Mouse (Mus musculus) forebrain, embryonic 15.5 days (tissue): ENCODE measurements at regions not wholly inside any gene's neighbourhood (a gene's known extent, or its start where the extent isn't known, plus 50 kb on each side); places are given as distances from the start of the nearest gene placed in this dataset.
A peak's percentile ranks its signal among the peaks of the same experiment; 100 is the strongest.

Experiments used
- ATAC-seq: fragments of 200-750 bp; cut with Nextera tagmentation; replicated peaks from 2 replicates; pipeline ENCODE4 v1.8.0; 2017; ENCODE audit warnings: mild to moderate bottlenecking, moderate TSS enrichment, moderate library complexity
- H3K27ac ChIP-seq: fragments of 300-500 bp; sonication (generic); replicated peaks from 2 replicates; pipeline ENCODE4 v1.5.1; 2015; ENCODE audit warnings: mild to moderate bottlenecking, inconsistent platforms
- H3K27me3 ChIP-seq: fragments of 300-500 bp; sonication (generic); 2 replicates; pipeline ENCODE4 v1.6.1; 2015; ENCODE audit warnings: inconsistent platforms
- H3K36me3 ChIP-seq: fragments of 300-500 bp; sonication (generic); 2 replicates; pipeline ENCODE4 v1.6.1; 2015; ENCODE audit warnings: mild to moderate bottlenecking, inconsistent platforms
- H3K4me1 ChIP-seq: fragments of 300-500 bp; sonication (generic); 2 replicates; pipeline ENCODE4 v1.6.1; 2015; ENCODE audit warnings: inconsistent platforms
- H3K4me2 ChIP-seq: fragments of 300-500 bp; sonication (generic); replicated peaks from 2 replicates; pipeline ENCODE4 v1.6.1; 2015; ENCODE audit warnings: mild to moderate bottlenecking, inconsistent platforms
- H3K4me3 ChIP-seq: fragments of 300-500 bp; sonication (generic); 2 replicates; pipeline ENCODE4 v1.5.1; 2015; ENCODE audit warnings: mild to moderate bottlenecking, inconsistent platforms
- H3K9ac ChIP-seq: fragments of 300-500 bp; sonication (generic); replicated peaks from 2 replicates; pipeline ENCODE4 v1.6.1; 2015; ENCODE audit warnings: mild to moderate bottlenecking, inconsistent platforms
- H3K9me3 ChIP-seq: fragments of 300-500 bp; sonication (generic); 2 replicates; pipeline ENCODE4 v1.6.1; 2016; ENCODE audit warnings: inconsistent platforms
- WGBS: fragments of 180-500 bp; shearing (Covaris S2); methylation state at CpG from one replicate; pipeline ENCODE4 v1.1.7; 2015; ENCODE audit warnings: mixed read lengths; 5-methylcytosine and 5-hydroxymethylcytosine counted together

GRCm38 (mm10) chr13:115990591-115990990 lies 318.9 kb downstream of the Isl1 start:
- ATAC-seq: no peak
- H3K4me1 ChIP-seq: no peaks in the 10 kb centered on the region
- H3K4me2 ChIP-seq: no peak overlapping the region
- no peaks in the 10 kb centered on the region for H3K36me3 ChIP-seq
- no peak overlapping the region for H3K27ac ChIP-seq
- 53% methylated on average over 3 of the region's 3 CpGs for WGBS
- H3K9ac ChIP-seq: no peak overlapping the region
- H3K4me3 ChIP-seq: no peak overlapping the region
- no peaks in the 10 kb centered on the region for H3K27me3 ChIP-seq
- no peaks in the 10 kb centered on the region for H3K9me3 ChIP-seq

- Histone ChIP-seq H3K27me3 (no peaks in the 10 kb centered on the region), H3K27ac (no peak overlapping the region), H3K9ac (no peak overlapping the region), H3K4me1 (no peaks in the 10 kb centered on the region), H3K4me2 (no peak overlapping the region), H3K36me3 (no peaks in the 10 kb centered on the region), H3K9me3 (no peaks in the 10 kb centered on the region), H3K4me3 (no peak overlapping the region)
- ATAC-seq: no peak
Observed at GRCm38 (mm10) chr13:115989091-115989490, 320.4 kb downstream of the Isl1 start.

GRCm38 (mm10) chr13:115986282-115986681 lies 323.2 kb downstream of the Isl1 start:
- Histone ChIP-seq H3K27me3 (no peaks in the 10 kb centered on the region), H3K4me2 (no peak overlapping the region), H3K36me3 (no peaks in the 10 kb centered on the region), H3K27ac (no peak overlapping the region), H3K4me3 (no peak overlapping the region), H3K4me1 (no peaks in the 10 kb centered on the region), H3K9ac (no peak overlapping the region), H3K9me3 (no peaks in the 10 kb centered on the region)
- no peak for ATAC-seq
- WGBS: 96% methylated on average over 2 of the region's 2 CpGs

GRCm38 (mm10) chr13:115985715-115986114 lies 323.8 kb downstream of the Isl1 start:
- ATAC-seq: no peak
- H3K4me1 ChIP-seq: no peaks in the 10 kb centered on the region
- H3K27ac ChIP-seq: no peak overlapping the region
- no peaks in the 10 kb centered on the region for H3K36me3 ChIP-seq
- no peaks in the 10 kb centered on the region for H3K27me3 ChIP-seq
- no peak overlapping the region for H3K9ac ChIP-seq
- H3K9me3 ChIP-seq: no peaks in the 10 kb centered on the region
- 97% methylated on average over 3 of the region's 3 CpGs for WGBS
- H3K4me2 ChIP-seq: no peak overlapping the region
- no peak overlapping the region for H3K4me3 ChIP-seq

GRCm38 (mm10) chr13:115977890-115978203 lies 331.6 kb downstream of the Isl1 start:
- Histone ChIP-seq H3K9ac (no peak overlapping the region), H3K36me3 (no peaks in the 10 kb centered on the region), H3K27ac (peak overlapping the region; percentile 76), H3K4me3 (peak overlapping the region; percentile 9; the same call in 1 of the 2 replicates), H3K27me3 (no peaks in the 10 kb centered on the region), H3K9me3 (no peaks in the 10 kb centered on the region), H3K4me1 (peaks cover 8% of the 10 kb centered on the region), H3K4me2 (peak overlapping the region; percentile 21)
- 8% methylated on average over 3 of the region's 3 CpGs for WGBS
- peak; percentile 84 for ATAC-seq

GRCm38 (mm10) chr13:115977118-115977889 lies 332.2 kb downstream of the Isl1 start:
- H3K27ac ChIP-seq: peak overlapping the region; percentile 76
- peak; percentile 83 for ATAC-seq
- H3K9me3 ChIP-seq: no peaks in the 10 kb centered on the region
- peak overlapping the region; percentile 9; the same call in 1 of the 2 replicates for H3K4me3 ChIP-seq
- H3K4me2 ChIP-seq: peak overlapping the region; percentile 21
- no peaks in the 10 kb centered on the region for H3K36me3 ChIP-seq
- 20% methylated on average over 7 of the region's 7 CpGs for WGBS
- H3K27me3 ChIP-seq: no peaks in the 10 kb centered on the region
- H3K9ac ChIP-seq: no peak overlapping the region
- peaks cover 8% of the 10 kb centered on the region for H3K4me1 ChIP-seq
